Mouse (Mus musculus): ENCODE data around the gene Fam131b.

The Fam131b gene

DNA sequence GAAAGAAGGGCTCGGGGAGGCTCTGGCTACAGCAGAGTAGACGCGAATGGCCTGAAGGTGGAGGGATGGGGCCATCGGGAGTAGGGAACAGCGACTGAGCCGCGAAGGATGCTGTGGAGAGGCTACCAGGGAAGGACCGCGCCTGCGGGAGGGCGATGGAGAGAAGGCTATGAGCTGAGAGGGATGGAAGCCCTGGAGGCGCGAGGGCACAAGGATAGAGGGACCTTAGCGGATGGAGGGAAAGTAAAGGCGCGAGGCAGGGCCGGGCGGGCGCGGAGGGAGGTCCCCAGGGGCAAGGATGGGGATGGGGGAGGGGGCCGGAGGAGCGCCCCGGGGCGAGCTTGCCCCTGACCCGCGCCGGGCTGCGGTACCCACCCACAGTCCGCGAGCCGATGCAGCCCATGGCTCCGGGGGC, 369 bp downstream of the Fam131b start:
- DNase-seq: peak in 1 of 2 experiments; percentile 22

DNA sequence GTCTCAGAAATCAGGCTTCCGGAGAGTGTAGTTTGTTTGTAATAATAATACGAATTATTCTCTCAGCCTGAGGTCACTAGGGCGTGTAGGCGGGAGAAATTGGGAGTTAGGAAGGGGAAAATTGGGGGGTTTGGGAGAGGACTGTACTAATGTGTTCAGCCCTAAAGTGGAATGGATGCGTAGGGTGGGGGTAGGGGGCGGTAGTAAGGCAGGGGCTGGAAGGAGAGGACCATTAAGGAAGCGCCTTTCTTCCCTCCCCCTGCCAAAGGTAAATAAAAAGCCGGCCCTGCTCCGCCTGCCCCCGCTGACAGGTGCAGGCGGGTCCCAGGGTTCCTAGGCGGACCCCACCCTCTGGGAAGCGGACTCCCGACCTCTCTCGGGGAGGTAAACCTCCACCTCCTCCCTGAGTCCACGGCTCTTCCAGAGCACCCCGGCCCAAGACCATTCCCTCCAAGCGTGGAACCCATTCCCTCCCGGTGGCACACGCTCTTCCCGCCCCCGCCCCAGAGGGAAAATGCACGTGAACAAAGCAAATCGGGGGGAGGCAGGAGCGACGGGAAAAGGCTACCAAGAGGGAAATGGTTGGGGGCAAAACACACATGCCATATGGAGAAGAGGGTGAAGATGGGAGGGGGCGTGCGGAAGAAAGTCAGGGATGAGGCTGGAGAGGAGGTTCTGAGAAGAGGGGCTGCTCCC, 924 bp downstream of the Fam131b start:
- DNase-seq: peak in 1 of 2 experiments; percentile 12

- no peak for DNase-seq
These were observed 6.2 kb downstream of the Fam131b start for GRCm38 (mm10) chr6:42318293-42318692.

DNA sequence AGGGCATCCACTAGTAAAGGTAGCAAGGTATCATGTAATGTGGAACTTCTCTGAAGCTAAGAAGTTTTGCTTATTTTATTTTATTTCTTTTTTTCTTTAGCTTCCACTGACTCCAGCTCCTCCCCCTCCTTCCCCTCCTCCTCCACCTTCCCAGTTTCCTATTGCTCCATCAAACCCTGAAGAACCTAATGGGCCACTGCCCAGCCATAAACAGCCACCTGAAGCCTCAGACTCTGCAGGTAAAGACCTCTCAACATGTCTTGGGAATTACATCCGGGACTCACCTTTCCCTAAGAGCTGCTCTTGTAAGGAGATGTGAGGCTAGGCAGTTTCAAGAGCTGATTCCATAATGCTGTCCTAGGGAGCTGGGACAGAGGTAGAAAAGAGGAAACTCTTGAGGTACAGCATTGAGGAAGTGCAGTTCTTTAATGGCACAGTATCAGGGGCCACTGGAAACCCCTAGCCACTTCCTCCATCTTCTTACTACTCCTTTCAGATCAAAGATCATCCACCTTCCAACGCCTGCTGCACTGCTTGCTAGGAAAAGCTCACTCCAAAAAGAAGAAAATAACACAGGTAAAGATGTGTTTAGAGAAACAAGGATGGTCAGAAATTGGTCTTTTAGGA, 13.9 kb downstream of the Fam131b start:
- DNase-seq: no peak

GRCm38 (mm10) chr6:42309816-42310378, 14.5 kb downstream of the Fam131b start:
- DNase-seq: no peak

GRCm38 (mm10) chr6:42299362-42299761, 25.1 kb downstream of the Fam131b start:
- no peak for DNase-seq

GRCm38 (mm10) chr6:42295549-42296094, 28.8 kb downstream of the Fam131b start:
- no peak for DNase-seq

DNA sequence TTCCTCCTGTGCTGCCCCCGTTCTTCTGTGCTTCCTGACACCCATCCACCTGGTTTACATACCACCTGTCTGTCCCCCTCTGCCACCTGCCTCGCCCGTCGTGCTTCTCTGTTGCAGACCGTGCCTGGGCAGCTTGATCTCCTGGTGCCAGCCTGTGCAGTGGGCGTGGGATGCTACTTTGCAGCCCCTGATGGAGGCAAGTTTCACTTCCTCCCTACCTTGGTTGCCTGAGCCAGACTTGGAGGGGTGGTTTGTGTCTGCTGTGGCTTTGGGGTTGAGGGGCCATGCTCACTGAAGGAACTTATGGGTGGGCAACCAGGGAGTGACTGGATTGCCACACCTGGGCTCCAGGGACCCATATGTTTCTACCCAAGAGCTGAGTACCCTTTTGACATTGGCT, 31.1 kb downstream of the Fam131b start:
- DNase-seq: peak; percentile 66 to 73

DNA sequence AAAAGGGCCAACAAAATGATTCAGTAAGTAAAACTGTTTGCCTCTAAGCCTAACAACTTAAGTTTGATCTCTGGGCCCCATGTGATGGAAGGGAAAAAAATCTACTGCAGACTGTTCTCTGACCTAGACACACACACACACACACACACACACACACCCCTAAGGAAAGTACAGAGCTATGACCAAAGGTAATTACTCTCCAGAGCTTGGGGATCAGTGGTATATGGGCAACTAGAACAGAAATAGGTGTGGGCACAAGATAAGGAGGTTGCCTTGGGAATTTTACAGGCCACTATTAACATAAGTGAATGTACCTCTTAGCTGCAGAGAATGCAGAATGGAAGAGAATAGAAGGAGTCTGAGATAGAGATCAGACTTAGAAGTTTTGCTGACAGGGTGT, 36.9 kb downstream of the Fam131b start:
- no peak for DNase-seq

- DNase-seq: no peak
These were observed 38.0 kb downstream of the Fam131b start, which contains the start of gene Clcn1 for GRCm38 (mm10) chr6:42286448-42286847. Clcn1 (plus strand) TSS chr6:42286685.

DNA sequence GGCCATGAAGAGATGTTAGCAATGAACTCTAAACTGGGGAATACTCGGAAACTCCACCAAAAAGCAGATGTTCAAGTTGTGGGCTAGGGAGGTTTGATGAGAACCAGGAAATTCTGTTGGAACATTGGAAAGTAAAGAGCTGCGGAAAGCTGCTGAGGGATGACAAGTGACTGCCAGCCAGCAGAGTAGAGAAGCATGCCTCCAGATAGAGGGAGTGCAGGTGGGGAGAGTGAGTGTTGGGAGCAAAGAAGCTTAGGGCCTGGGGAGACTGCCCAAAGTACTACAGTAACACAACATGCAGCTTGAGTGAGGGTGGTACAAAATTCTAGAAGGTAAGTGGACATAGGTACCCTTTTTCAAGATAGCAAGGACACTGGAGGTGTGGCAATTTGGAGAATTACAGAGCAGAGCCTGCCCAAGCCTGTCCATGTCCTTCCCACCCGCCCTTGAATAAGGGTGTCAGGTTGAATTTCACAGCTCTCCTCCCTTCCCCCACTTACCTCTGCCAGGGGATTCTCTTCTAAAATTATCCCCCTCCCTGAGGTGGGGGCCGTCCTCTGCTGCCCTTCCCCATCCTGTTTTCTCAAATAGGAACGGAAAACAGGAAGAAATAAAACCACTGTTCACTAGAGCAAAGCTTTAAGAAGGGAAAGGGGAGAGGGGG, 41.4 kb downstream of the Fam131b start:
- no peak for DNase-seq

- no peak for DNase-seq
These were observed 48.3 kb downstream of the Fam131b start for GRCm38 (mm10) chr6:42276151-42276550.

- no peak for DNase-seq
These were observed 53.6 kb downstream of the Fam131b start for GRCm38 (mm10) chr6:42270817-42271216.

- peak; percentile 64 to 68 for DNase-seq
These were observed 58.8 kb downstream of the Fam131b start for GRCm38 (mm10) chr6:42265391-42266330.
